Mouse (Mus musculus): ENCODE measurements around the gene Tmem221. TPM values are rescaled to one million over a fixed set of nuclear protein-coding genes. Genes with fewer than 3 reads are reported as not detected.

Gene Tmem221
- total and polyA plus RNA-seq, 3 experiments = 1.7 to 5.1 TPM; not detected in 1

GRCm38 (mm10) chr8:71567587-71567986, 8.9 kb upstream of the Tmem221 start:
- H3K4me3 ChIP-seq (ENCODE audit: control insufficient read depth in 1 of 2, insufficient read depth in 1 of 2, low read depth in 2 of 2, low read length in 2 of 2) = no peak overlapping the region
- no peaks in the 10 kb centered on the region for H3K9me3 ChIP-seq (replicated peaks; ENCODE audit: insufficient read depth, low read length)
- no peak overlapping the region for H3K9ac ChIP-seq (ENCODE audit: control insufficient read depth, low read depth, low read length, poor library complexity, severe bottlenecking)
- no peaks in the 10 kb centered on the region for H3K36me3 ChIP-seq (ENCODE audit: control insufficient read depth in 1 of 2, insufficient read depth in 2 of 2, low read length in 2 of 2)
- no peak overlapping the region for H3K27ac ChIP-seq (ENCODE audit: control insufficient read depth, low read depth, low read length)
- H3K27me3 ChIP-seq (ENCODE audit: control insufficient read depth in 1 of 2, insufficient read depth in 2 of 2, low read length in 2 of 2) = no peaks in the 10 kb centered on the region
- no peak for DNase-seq (ENCODE audit: low read depth, low spot score)
- TF ChIP-seq EP300 (IDR thresholded peaks at IDR 0.05; ENCODE audit: low read depth in 1 of 2, low read length in 2 of 2) = no peak
- peak; percentile 23; the same call in 1 of the 2 replicates for TF ChIP-seq NRF1 (IDR thresholded peaks at IDR 0.05; ENCODE audit: insufficient read depth, low read depth, low read length, poor library complexity, severe bottlenecking)
- no peaks in the 10 kb centered on the region for H3K79me2 ChIP-seq (ENCODE audit: control insufficient read depth, insufficient read depth, low read length, poor library complexity)
- H3K4me1 ChIP-seq (ENCODE audit: control insufficient read depth in 1 of 2, insufficient read depth in 2 of 2, low read length in 2 of 2) = no peaks in the 10 kb centered on the region; a peak in 1 of 4 replicates

- H3K79me2 ChIP-seq (ENCODE audit: control insufficient read depth, insufficient read depth, low read length, poor library complexity) = no peaks in the 10 kb centered on the region
- DNase-seq (ENCODE audit: low read depth, low spot score) = no peak
- no peak within 1 kb of the TSS for H3K9ac ChIP-seq (ENCODE audit: control insufficient read depth, low read depth, low read length, poor library complexity, severe bottlenecking)
- H3K27me3 ChIP-seq (ENCODE audit: control insufficient read depth in 1 of 2, insufficient read depth in 2 of 2, low read length in 2 of 2) = no peaks in the 10 kb centered on the region
- H3K9me3 ChIP-seq (replicated peaks; ENCODE audit: insufficient read depth, low read length) = no peaks in the 10 kb centered on the region
- H3K27ac ChIP-seq (ENCODE audit: control insufficient read depth, low read depth, low read length) = no peak within 1 kb of the TSS
- no peak within 1 kb of the TSS for H3K4me3 ChIP-seq (ENCODE audit: control insufficient read depth in 1 of 2, insufficient read depth in 1 of 2, low read depth in 2 of 2, low read length in 2 of 2)
- H3K4me1 ChIP-seq (ENCODE audit: control insufficient read depth in 1 of 2, insufficient read depth in 2 of 2, low read length in 2 of 2) = no peaks in the 10 kb centered on the region; a peak in 1 of 4 replicates
- no peaks in the 10 kb centered on the region for H3K36me3 ChIP-seq (ENCODE audit: control insufficient read depth in 1 of 2, insufficient read depth in 2 of 2, low read length in 2 of 2)
- TF ChIP-seq ZNF384 (IDR thresholded peaks at IDR 0.05; ENCODE audit: low read depth, low read length) (0 out of 2 replicates have a peak, but pooled peaks have one; percentile 79), USF1 (IDR thresholded peaks at IDR 0.05; ENCODE audit: low read depth, low read length) (no peak), RCOR1 (IDR thresholded peaks at IDR 0.05; ENCODE audit: low read depth, low read length) (no peak)
Observed at GRCm38 (mm10) chr8:71566501-71566900, 7.8 kb upstream of the Tmem221 start, which contains the start of gene Nxnl1. Gene Nxnl1 (minus strand): TSS chr8:71566601.

- Histone ChIP-seq H3K79me2 (ENCODE audit: control insufficient read depth, insufficient read depth, low read length, poor library complexity) (no peaks in the 10 kb centered on the region), H3K9me3 (replicated peaks; ENCODE audit: insufficient read depth, low read length) (no peaks in the 10 kb centered on the region), H3K36me3 (ENCODE audit: control insufficient read depth in 1 of 2, insufficient read depth in 2 of 2, low read length in 2 of 2) (peaks cover 0 to 4% of the 10 kb centered on the region in 2 experiments; a peak in 2 of 4 replicates), H3K4me3 (ENCODE audit: control insufficient read depth in 1 of 2, insufficient read depth in 1 of 2, low read depth in 2 of 2, low read length in 2 of 2) (no peak overlapping the region), H3K27ac (ENCODE audit: control insufficient read depth, low read depth, low read length) (no peak overlapping the region), H3K27me3 (ENCODE audit: control insufficient read depth in 1 of 2, insufficient read depth in 2 of 2, low read length in 2 of 2) (no peaks in the 10 kb centered on the region), H3K4me1 (ENCODE audit: control insufficient read depth in 1 of 2, insufficient read depth in 2 of 2, low read length in 2 of 2) (peaks cover 4 to 7% of the 10 kb centered on the region in 2 experiments; a peak in 3 of 4 replicates), H3K9ac (ENCODE audit: control insufficient read depth, low read depth, low read length, poor library complexity, severe bottlenecking) (no peak overlapping the region)
- TF ChIP-seq EP300 (IDR thresholded peaks at IDR 0.05; ENCODE audit: low read depth in 1 of 2, low read length in 2 of 2) = no peak
- no peak for TF ChIP-seq CHD2 (IDR thresholded peaks at IDR 0.05; ENCODE audit: low read length)
- TF ChIP-seq POLR2A (IDR thresholded peaks at IDR 0.05; ENCODE audit: control insufficient read depth in 1 of 2, insufficient read depth in 1 of 2, low read depth in 1 of 2, low read length in 2 of 2, poor library complexity in 1 of 2) = no peak
- no peak for TF ChIP-seq MXI1 (IDR thresholded peaks at IDR 0.05; ENCODE audit: low read depth, low read length)
- TF ChIP-seq CTCF (IDR thresholded peaks at IDR 0.05 in 2 of 3, conservative IDR thresholded peaks at IDR 0.05 in 1 of 3; ENCODE audit: control insufficient read depth in 1 of 3, insufficient read depth in 1 of 3, low read depth in 2 of 3, low read length in 3 of 3, poor library complexity in 1 of 3, severe bottlenecking in 1 of 3) = peak; percentile 19 to 48 (median 27); a peak in 4 of 6 replicates
- no peak for TF ChIP-seq ZC3H11A (IDR thresholded peaks at IDR 0.05; ENCODE audit: low read depth, low read length)
- no peak for TF ChIP-seq ETS1 (IDR thresholded peaks at IDR 0.05; ENCODE audit: low read depth, low read length)
- no peak for TF ChIP-seq JUND (IDR thresholded peaks at IDR 0.05; ENCODE audit: low read depth, low read length)
- TF ChIP-seq BHLHE40 (IDR thresholded peaks at IDR 0.05; ENCODE audit: borderline replicate concordance, low read depth, low read length) = no peak
- no peak for TF ChIP-seq GATA1 (IDR thresholded peaks at IDR 0.05; ENCODE audit: low read depth, low read length)
- no peak for TF ChIP-seq POLR2AphosphoS2 (IDR thresholded peaks at IDR 0.05; ENCODE audit: low read length)
- peak; percentile 8; the same call in 1 of the 2 replicates for TF ChIP-seq RAD21 (IDR thresholded peaks at IDR 0.05; ENCODE audit: low read depth, low read length)
- no peak for DNase-seq (ENCODE audit: low read depth, low spot score)
Observed at GRCm38 (mm10) chr8:71563992-71564391, 5.3 kb upstream of the Tmem221 start.
